Mouse (Mus musculus) neural tube, embryonic 11.5 days (tissue): ENCODE measurements around the gene Alkbh3. TPM values are rescaled to one million over a fixed set of nuclear protein-coding genes. Genes with fewer than 3 reads are reported as not detected.
A peak's percentile ranks its signal among the peaks of the same experiment; 100 is the strongest.

Experiments used
- ATAC-seq: fragments of 200-750 bp; cut with Nextera tagmentation; 2 replicates; pipeline ENCODE4 v1.8.0; 2017; ENCODE audit warnings: moderate number of reproducible peaks, mild to moderate bottlenecking, moderate TSS enrichment, moderate library complexity; ENCODE audit not compliant: insufficient read depth, low FRiP score, low TSS enrichment
- DNase-seq: peaks from one replicate; pipeline ENCODE4 v3.0.0-alpha.2; 2015; ENCODE audit warnings: low spot score
- H3K27ac ChIP-seq: fragments of 300-500 bp; sonication (generic); 2 replicates; pipeline ENCODE4 v1.5.1; 2014; ENCODE audit warnings: low read depth, mild to moderate bottlenecking, low read length
- H3K27me3 ChIP-seq: fragments of 300-500 bp; sonication (generic); 2 replicates; pipeline ENCODE4 v1.6.1; 2014; ENCODE audit warnings: mild to moderate bottlenecking, low read length, mixed read lengths; ENCODE audit not compliant: control insufficient read depth, insufficient read depth
- H3K36me3 ChIP-seq: fragments of 300-500 bp; sonication (generic); 2 replicates; pipeline ENCODE4 v1.6.1; 2014; ENCODE audit warnings: mild to moderate bottlenecking, low read length, moderate library complexity, mixed read lengths; ENCODE audit not compliant: control insufficient read depth, insufficient read depth
- H3K4me1 ChIP-seq: fragments of 300-500 bp; sonication (generic); 2 replicates; pipeline ENCODE4 v1.6.1; 2014; ENCODE audit warnings: low read length, mixed read lengths; ENCODE audit not compliant: control insufficient read depth, insufficient read depth
- H3K4me2 ChIP-seq: fragments of 300-500 bp; sonication (generic); 2 replicates; pipeline ENCODE4 v1.6.1; 2014; ENCODE audit warnings: low read depth, mild to moderate bottlenecking, moderate library complexity
- H3K4me3 ChIP-seq: fragments of 300-500 bp; sonication (generic); 2 replicates; pipeline ENCODE4 v1.5.1; 2014; ENCODE audit warnings: low read depth, low read length
- H3K9ac ChIP-seq: fragments of 300-500 bp; sonication (generic); 2 replicates; pipeline ENCODE4 v1.6.1; 2014; ENCODE audit warnings: mild to moderate bottlenecking, low read length
- H3K9me3 ChIP-seq: fragments of 300-500 bp; sonication (generic); 2 replicates; pipeline ENCODE4 v1.6.1; 2016; ENCODE audit warnings: low read length; ENCODE audit not compliant: control insufficient read depth
- WGBS: fragments of 180-500 bp; shearing (Covaris S2); extraction: QIAGEN DNeasy Blood & Tissue Kit; methylation state at CpG from one replicate; pipeline ENCODE4 v1.1.7; 2014; 5-methylcytosine and 5-hydroxymethylcytosine counted together
- polyA plus RNA-seq: library from polyadenylated mRNA; unstranded; fragments of >200 nt; fragmentation: Nextera tagmentation; extraction: Ambion mirVana; gene quantifications from 2 replicates; pipeline ENCODE4 v1.2.1, GENCODE M21; 2014

The Alkbh3 gene
- polyA plus RNA-seq, 1 experiment from 2014 or later, result 47.8 TPM

- H3K9me3 ChIP-seq, result no peaks in the 10 kb centered on the region
- no peak overlapping the region for H3K27ac ChIP-seq
- peaks cover 7% of the 10 kb centered on the region for H3K36me3 ChIP-seq
- H3K27me3 ChIP-seq, result no peaks in the 10 kb centered on the region
- no peaks in the 10 kb centered on the region for H3K4me1 ChIP-seq
- WGBS, result 7% methylated on average over 2 of the region's 2 CpGs
- H3K9ac ChIP-seq, result no peak overlapping the region
- ATAC-seq (peak; percentile 58; the same call in 1 of the 2 replicates), DNase-seq (peak; percentile 83)
- no peak overlapping the region for H3K4me2 ChIP-seq
- H3K4me3 ChIP-seq, result no peak overlapping the region
Measured at GRCm38 (mm10) chr2:94002331-94002730, 8.3 kb downstream of the Alkbh3 start.

GRCm38 (mm10) chr2:94001918-94002317 is 8.7 kb downstream of the Alkbh3 start:
- no peak overlapping the region for H3K4me2 ChIP-seq
- ATAC-seq (no peak), DNase-seq (no peak)
- no peak overlapping the region for H3K4me3 ChIP-seq
- no peak overlapping the region for H3K9ac ChIP-seq
- H3K9me3 ChIP-seq, result no peaks in the 10 kb centered on the region
- no peaks in the 10 kb centered on the region for H3K27me3 ChIP-seq
- 90% methylated on average over 4 of the region's 4 CpGs for WGBS
- H3K27ac ChIP-seq, result no peak overlapping the region
- H3K36me3 ChIP-seq, result peaks cover 7% of the 10 kb centered on the region
- no peaks in the 10 kb centered on the region for H3K4me1 ChIP-seq

GRCm38 (mm10) chr2:94001411-94001810 is 9.2 kb downstream of the Alkbh3 start:
- no peak for DNase-seq
- Histone ChIP-seq H3K4me1 (no peaks in the 10 kb centered on the region), H3K27ac (no peak overlapping the region), H3K4me3 (no peak overlapping the region), H3K9me3 (no peaks in the 10 kb centered on the region), H3K4me2 (no peak overlapping the region), H3K36me3 (peaks cover 7% of the 10 kb centered on the region), H3K9ac (no peak overlapping the region), H3K27me3 (no peaks in the 10 kb centered on the region)
- WGBS, result 88% methylated on average over 6 of the region's 6 CpGs
- no peak for ATAC-seq

- H3K4me1 ChIP-seq, result 0 out of 2 replicates have a peak, but pooled peaks cover 2% of the 10 kb centered on the region
- H3K27ac ChIP-seq, result no peak within 1 kb of the TSS
- H3K9me3 ChIP-seq, result no peaks in the 10 kb centered on the region
- peaks cover 7% of the 10 kb centered on the region for H3K36me3 ChIP-seq
- no peaks in the 10 kb centered on the region for H3K27me3 ChIP-seq
- ATAC-seq (no peak), DNase-seq (no peak)
- H3K4me3 ChIP-seq, result no peak within 1 kb of the TSS
- no peak within 1 kb of the TSS for H3K4me2 ChIP-seq
- H3K9ac ChIP-seq, result no peak within 1 kb of the TSS
- WGBS, result 95% methylated on average over 6 of the region's 6 CpGs
Measured at GRCm38 (mm10) chr2:93996254-93996653, 14.4 kb downstream of the Alkbh3 start, which contains the start of gene Gm27027. TSS of gene Gm27027 (minus strand) at chr2:93996354.

GRCm38 (mm10) chr2:93992810-93993209 is 17.8 kb downstream of the Alkbh3 start:
- no peaks in the 10 kb centered on the region for H3K9me3 ChIP-seq
- H3K36me3 ChIP-seq, result peaks cover 5% of the 10 kb centered on the region
- H3K4me2 ChIP-seq, result no peak overlapping the region
- no peak for DNase-seq
- ATAC-seq, result no peak
- H3K4me1 ChIP-seq, result 0 out of 2 replicates have a peak, but pooled peaks cover 2% of the 10 kb centered on the region
- no peaks in the 10 kb centered on the region for H3K27me3 ChIP-seq
- H3K9ac ChIP-seq, result no peak overlapping the region
- H3K27ac ChIP-seq, result no peak overlapping the region
- no peak overlapping the region for H3K4me3 ChIP-seq
- 44% methylated on average over 3 of the region's 3 CpGs for WGBS

- Histone ChIP-seq H3K27ac (no peak overlapping the region), H3K27me3 (no peaks in the 10 kb centered on the region), H3K9me3 (no peaks in the 10 kb centered on the region), H3K9ac (no peak overlapping the region), H3K4me1 (0 out of 2 replicates have a peak, but pooled peaks cover 2% of the 10 kb centered on the region), H3K36me3 (peaks cover 5% of the 10 kb centered on the region), H3K4me2 (no peak overlapping the region), H3K4me3 (no peak overlapping the region)
- DNase-seq (no peak), ATAC-seq (no peak)
- WGBS, result 42% methylated on average over 5 of the region's 5 CpGs
Measured at GRCm38 (mm10) chr2:93992259-93992658, 18.3 kb downstream of the Alkbh3 start.

GRCm38 (mm10) chr2:93991336-93991735 is 19.3 kb downstream of the Alkbh3 start:
- Histone ChIP-seq H3K9ac (no peak overlapping the region), H3K4me2 (no peak overlapping the region), H3K4me3 (no peak overlapping the region), H3K4me1 (0 out of 2 replicates have a peak, but pooled peaks cover 2% of the 10 kb centered on the region), H3K27ac (no peak overlapping the region), H3K27me3 (no peaks in the 10 kb centered on the region), H3K36me3 (peaks cover 5% of the 10 kb centered on the region), H3K9me3 (no peaks in the 10 kb centered on the region)
- no peak for DNase-seq
- ATAC-seq, result no peak
- 88% methylated on average over 3 of the region's 3 CpGs for WGBS

GRCm38 (mm10) chr2:93988440-93988839 is 22.2 kb downstream of the Alkbh3 start:
- H3K4me2 ChIP-seq, result no peak overlapping the region
- no peak overlapping the region for H3K27ac ChIP-seq
- H3K9ac ChIP-seq, result no peak overlapping the region
- 0 out of 2 replicates have a peak, but pooled peaks cover 2% of the 10 kb centered on the region for H3K4me1 ChIP-seq
- DNase-seq (no peak), ATAC-seq (no peak)
- no peaks in the 10 kb centered on the region; the same call in 1 of the 2 replicates for H3K36me3 ChIP-seq
- no peak overlapping the region for H3K4me3 ChIP-seq
- no peaks in the 10 kb centered on the region for H3K27me3 ChIP-seq
- WGBS, result 93% methylated on average over 2 of the region's 2 CpGs
- H3K9me3 ChIP-seq, result no peaks in the 10 kb centered on the region

- no peak for ATAC-seq
- H3K4me3 ChIP-seq, result no peak overlapping the region
- 83% methylated on average over 4 of the region's 4 CpGs for WGBS
Measured at GRCm38 (mm10) chr2:93982457-93983235, 28.0 kb downstream of the Alkbh3 start.

More at GRCm38 (mm10) chr2:93982457-93983235, 28.0 kb downstream of the Alkbh3 start:
- Histone ChIP-seq H3K9me3 (no peaks in the 10 kb centered on the region), H3K27me3 (no peaks in the 10 kb centered on the region), H3K36me3 (0 out of 2 replicates have a peak, but pooled peaks cover 2% of the 10 kb centered on the region), H3K4me2 (no peak overlapping the region), H3K4me1 (no peaks in the 10 kb centered on the region), H3K9ac (no peak overlapping the region), H3K27ac (no peak overlapping the region)
- no peak for DNase-seq
